Mouse (Mus musculus): ENCODE measurements at regions not wholly inside any gene's neighbourhood (a gene's known extent, or its start where the extent isn't known, plus 50 kb on each side); places are given as distances from the start of the nearest gene placed in this dataset.

DNA sequence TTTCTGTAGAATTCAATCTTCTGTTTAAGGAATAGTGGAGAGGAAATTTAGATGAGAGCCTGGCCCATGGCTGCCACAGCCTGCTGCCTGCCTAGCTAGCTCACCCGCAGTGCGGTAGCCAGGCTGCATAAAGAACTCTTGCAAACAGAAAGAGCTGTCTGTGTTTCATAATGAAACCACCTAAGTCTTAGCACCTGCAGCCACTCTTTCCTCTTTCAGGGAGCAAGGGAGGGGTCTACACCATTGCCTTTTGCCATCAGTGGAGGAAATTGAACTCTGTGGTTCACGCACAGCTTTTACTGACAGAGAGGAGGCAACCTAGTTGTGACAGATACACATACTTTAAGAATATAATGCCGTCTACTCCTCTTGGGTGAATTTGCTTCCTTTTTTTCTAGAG, 251.4 kb upstream of the Zwint start:
- TF ChIP-seq EP300 (IDR thresholded peaks at IDR 0.05; ENCODE audit: low read depth) (no peak), CTCF (IDR thresholded peaks at IDR 0.05; ENCODE audit: low read depth) (no peak)

Measured in liver, postnatal 0 days (tissue).